Mouse (Mus musculus) brain, embryonic 14.5 days (tissue): ENCODE measurements around the gene Elmo1.

ENCODE experiments used
- CTCF ChIP-seq: fragments of 200-500 bp; IDR thresholded peaks from 2 replicates; pipeline ENCODE4 v1.5.1; 2012; ENCODE audit warnings: inconsistent platforms, mild to moderate bottlenecking, moderate library complexity, borderline replicate concordance; ENCODE audit not compliant: insufficient read depth, insufficient read length; ENCODE audit errors: extremely low read depth
- POLR2A ChIP-seq: fragments of 200-500 bp; IDR thresholded peaks from 2 replicates; pipeline ENCODE4 v1.6.1; 2012; ENCODE audit warnings: mild to moderate bottlenecking, inconsistent platforms, borderline replicate concordance; ENCODE audit not compliant: poor library complexity, insufficient read depth, insufficient read length, severe bottlenecking; ENCODE audit errors: extremely low read depth

- TF ChIP-seq CTCF (no peak), POLR2A (no peak)
Observed at GRCm38 (mm10) chr13:20205746-20206145, 115.3 kb downstream of the Elmo1 start.
